Mouse (Mus musculus) ES-Bruce4 (cell line): Measurements from ENCODE around the gene Tlx3.

Source experiments
- CTCF ChIP-seq: IDR thresholded peaks from one replicate; pipeline ENCODE4 v1.8.1; 2011; ENCODE audit warnings: low read depth, low read length
- EP300 ChIP-seq: IDR thresholded peaks from 2 replicates; pipeline ENCODE4 v1.6.1; 2011; ENCODE audit warnings: low read depth, low read length; ENCODE audit not compliant: insufficient read depth
- POLR2A ChIP-seq: IDR thresholded peaks from one replicate; pipeline ENCODE4 v1.8.1; 2011; ENCODE audit warnings: low read length; ENCODE audit not compliant: insufficient read depth

DNA sequence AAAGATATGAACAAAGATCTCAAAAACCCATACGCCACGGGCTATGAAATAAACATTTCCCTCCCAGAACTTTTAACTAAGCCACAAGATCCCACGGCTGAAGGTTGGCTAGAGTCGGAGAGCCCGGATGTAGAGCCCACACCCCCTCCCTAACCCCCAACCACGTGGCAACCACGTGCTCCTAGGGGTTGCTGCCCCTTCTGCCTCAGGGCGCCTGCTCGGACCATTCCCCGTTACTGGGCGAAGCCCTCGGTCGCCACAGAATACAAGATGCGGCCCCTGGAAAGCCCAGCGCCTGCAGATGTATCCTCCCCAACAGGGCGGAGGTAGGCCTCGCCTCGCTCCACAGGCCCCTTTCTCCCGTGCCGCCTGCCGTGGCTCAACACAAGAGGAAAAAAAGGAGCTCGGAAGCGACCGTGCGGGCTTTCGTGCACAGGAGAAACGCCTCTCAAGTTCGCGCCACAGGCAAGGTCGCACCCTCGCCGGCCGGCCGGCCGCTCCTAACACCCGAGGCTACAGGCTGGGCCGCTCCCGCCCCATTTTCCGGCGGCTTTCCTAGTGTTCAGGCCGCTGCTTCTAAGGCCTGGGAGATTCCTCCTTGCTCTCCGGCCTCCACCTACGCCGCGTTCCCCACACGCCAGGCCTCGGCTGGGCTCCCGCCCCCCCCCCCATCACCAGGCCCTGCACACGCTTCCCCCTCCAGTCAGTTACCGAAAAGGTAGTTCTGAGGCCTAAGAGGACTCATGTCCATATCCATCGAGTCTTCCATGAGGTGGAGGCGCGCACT, 41.0 kb downstream of the Tlx3 start:
- TF ChIP-seq CTCF (no peak), EP300 (no peak), POLR2A (no peak)
